Mouse (Mus musculus) adrenal gland, postnatal 14 days (tissue): ENCODE results near the gene Gm867. TPM values are rescaled to one million over a fixed set of nuclear protein-coding genes. Genes with fewer than 3 reads are reported as not detected.

Source experiments
- DNase-seq: peaks from one replicate; pipeline ENCODE4 v3.0.0; 2021; ENCODE audit warnings: mixed read lengths
- long read RNA-seq, 2 experiments: library from polyadenylated mRNA; stranded (forward); transcript quantifications; one replicate each; pipeline ENCODE4 v2.0.0; 2021
- total RNA-seq: library from RNA; stranded (reverse); gene quantifications from 2 replicates; pipeline ENCODE4 v1.2.3, GENCODE M21; 2021

Gm867 gene
- 0.85 TPM in 1 of 2 replicates, not detected in the other for total RNA-seq
- long read RNA-seq, experiment 1 = 0 reads
- long read RNA-seq, experiment 2, partial matches to known transcripts = 1 of 2 reads
- long read RNA-seq, experiment 2, other reads (novel, unspliced or antisense) = 1 of 2 reads

DNA sequence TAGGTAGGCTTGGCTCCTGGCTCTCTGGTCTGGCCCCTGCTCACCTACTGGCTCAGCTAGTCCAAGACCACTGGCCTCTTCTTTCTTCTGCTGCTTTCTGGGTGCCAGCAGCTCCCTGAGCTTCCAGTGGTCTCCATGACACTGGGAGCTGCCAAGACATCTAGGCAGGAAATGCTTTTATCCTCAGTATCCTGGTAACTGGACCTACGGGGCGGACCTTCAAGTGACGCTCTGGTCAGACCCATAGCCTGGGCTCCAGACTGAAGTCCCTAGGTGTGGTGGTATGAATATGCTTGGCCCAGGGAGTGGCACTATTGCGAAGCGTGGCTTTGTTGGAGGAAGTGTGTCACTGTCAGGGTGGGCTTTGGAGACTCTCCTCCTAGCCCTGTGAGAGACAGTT is at the start of gene Gm867:
Gene Gm867 (minus strand): TSS at position 153 of the 400 bp plus-strand sequence.
- no peak for DNase-seq

- DNase-seq = no peak
Observed at GRCm38 (mm10) chr10:75979432-75979831, 39.0 kb upstream of the Gm867 start.

GRCm38 (mm10) chr10:75978835-75979157 is 38.3 kb upstream of the Gm867 start:
- no peak for DNase-seq

DNA sequence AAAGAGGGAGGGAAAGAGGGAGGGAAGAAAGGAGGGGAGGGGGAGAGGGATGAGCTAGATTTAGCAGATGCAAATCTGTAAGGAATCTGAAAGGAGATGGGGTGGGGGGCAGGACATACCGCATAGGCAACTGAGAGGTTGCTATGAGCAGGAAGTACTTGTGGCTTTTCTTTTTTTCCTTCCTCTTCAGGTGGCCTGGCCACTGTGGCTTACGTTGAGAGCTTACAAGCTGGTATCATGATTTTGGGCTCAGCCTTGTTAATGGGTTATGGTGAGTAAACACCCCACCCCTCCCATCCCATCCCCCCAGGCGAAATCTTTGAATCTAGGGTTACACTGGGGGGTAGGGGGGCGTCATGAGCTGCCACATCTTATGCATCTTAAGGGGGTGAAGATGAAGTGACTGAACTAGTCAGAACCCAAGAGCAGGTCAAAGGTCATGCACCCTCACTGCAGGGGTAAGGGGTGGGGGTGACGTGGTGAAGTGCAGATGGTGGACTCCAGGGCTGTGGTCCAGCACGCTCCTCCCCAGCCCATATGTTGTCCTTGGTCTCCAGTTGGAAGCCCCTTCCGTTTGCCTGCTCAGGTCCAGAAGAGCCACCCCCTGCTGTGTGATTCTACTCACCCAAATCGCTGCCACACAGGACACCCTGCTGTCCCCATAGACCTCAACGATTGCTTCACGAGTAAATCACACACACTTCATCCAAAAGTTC is 37.8 kb upstream of the Gm867 start:
- DNase-seq = no peak

DNA sequence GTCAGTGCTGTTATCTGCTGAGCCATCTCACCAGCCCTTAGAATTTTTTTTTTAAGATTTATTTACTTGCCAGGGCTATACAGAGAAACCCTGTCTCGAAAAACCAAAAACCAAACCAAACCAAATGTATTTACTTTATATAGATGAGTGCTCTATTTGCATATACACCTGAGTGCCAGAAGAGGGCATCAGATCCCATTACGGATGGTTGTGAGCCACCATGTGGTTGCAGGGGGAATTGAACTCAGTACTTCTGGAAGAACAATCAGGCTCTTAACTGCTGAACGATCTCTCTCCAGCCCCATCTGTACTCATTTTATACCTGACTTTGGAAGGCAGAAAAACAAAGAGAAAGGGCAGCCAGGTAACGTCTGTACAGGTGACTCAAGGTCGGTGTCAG is 34.7 kb upstream of the Gm867 start:
- peak; percentile 44 for DNase-seq

DNA sequence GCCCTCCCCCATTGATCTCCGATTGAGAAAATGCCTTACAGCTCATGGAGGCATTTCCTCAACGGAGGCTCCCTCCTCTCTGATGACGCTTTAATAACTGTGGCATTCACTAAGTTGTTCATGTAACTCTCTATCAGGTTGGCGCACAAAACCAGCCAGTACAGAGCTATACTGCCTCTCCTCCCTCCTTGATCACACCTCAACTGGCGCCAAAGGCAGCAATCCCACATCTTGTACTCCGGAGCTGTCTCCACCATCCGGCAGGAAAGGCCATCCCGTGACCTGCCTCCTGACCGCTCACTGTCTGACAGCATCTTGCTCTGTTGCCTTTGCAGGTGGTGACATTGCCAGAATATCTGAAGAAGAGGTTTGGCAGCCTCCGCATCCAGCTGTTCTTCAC is 33.4 kb upstream of the Gm867 start:
- no peak for DNase-seq

- no peak for DNase-seq
Observed at GRCm38 (mm10) chr10:75954381-75954811, 13.9 kb upstream of the Gm867 start, which contains the start of gene Gm5134. TSS of gene Gm5134 (plus strand) at chr10:75954514.

DNA sequence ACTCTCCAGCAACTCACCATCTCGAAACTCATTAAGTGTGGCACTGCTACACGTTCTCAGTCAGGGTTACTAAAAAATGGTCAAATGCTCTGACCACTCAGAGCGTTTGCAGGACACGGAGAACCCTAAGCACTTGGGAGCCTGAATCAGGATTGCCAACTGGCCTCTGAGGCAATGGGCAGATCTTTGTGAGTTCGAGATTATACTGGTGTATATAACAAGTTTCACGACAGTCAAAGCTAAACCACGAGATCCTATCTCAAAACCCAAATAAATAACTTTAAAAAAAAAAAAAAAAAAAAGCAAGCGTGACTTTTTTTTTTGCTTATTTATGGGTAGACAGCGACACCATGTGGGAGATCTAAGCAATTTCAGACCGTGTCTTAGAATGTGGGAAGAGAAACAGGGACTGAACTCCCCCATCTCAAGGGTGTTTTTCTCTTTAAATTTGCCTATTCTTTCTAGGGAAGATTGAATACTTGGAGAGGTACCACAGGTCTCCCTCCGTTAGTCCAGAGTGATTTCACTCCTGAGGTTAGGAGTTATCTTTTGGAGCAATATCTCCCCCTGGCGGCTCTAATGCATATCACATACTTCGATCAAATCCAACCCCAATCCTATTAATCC is 11.1 kb upstream of the Gm867 start:
- peak; percentile 57 for DNase-seq

GRCm38 (mm10) chr10:75950791-75951210 is 10.3 kb upstream of the Gm867 start:
- DNase-seq = peak; percentile 71

- DNase-seq = no peak
Observed at GRCm38 (mm10) chr10:75949053-75950045, 8.9 kb upstream of the Gm867 start.

GRCm38 (mm10) chr10:75948079-75948478 is 7.6 kb upstream of the Gm867 start:
- no peak for DNase-seq

- no peak for DNase-seq
Observed at GRCm38 (mm10) chr10:75945896-75946295, 5.4 kb upstream of the Gm867 start.

DNA sequence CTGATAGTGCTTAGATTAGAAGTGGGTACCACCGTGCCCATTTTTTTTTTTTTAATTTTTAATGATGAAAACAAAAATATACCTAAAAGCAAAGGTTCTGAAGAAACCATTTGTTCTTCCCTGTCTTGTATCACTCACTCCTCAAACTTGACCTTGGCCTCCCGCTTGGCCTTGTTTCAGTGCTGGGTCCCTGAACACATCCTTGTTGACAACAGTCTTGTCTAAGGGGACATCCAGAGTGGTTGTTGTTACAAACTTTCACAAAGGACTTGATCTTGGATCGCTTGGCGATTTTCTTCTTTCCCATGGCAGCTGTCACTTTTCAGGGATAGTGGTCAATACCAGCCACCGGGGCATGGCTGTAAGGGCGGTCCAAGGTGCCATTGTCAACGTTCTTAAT is 4.7 kb upstream of the Gm867 start:
- no peak for DNase-seq

GRCm38 (mm10) chr10:75944066-75944772 is 3.7 kb upstream of the Gm867 start:
- DNase-seq = peak; percentile 64

- DNase-seq = no peak
Observed at GRCm38 (mm10) chr10:75942736-75943477, 2.4 kb upstream of the Gm867 start, which contains the start of gene Vpreb3. TSS of gene Vpreb3 (plus strand) at chr10:75943057.

- DNase-seq = no peak
Observed at GRCm38 (mm10) chr10:75941042-75941824, 761 bp upstream of the Gm867 start.

GRCm38 (mm10) chr10:75939481-75940234 is 814 bp downstream of the Gm867 start:
- DNase-seq = no peak

DNA sequence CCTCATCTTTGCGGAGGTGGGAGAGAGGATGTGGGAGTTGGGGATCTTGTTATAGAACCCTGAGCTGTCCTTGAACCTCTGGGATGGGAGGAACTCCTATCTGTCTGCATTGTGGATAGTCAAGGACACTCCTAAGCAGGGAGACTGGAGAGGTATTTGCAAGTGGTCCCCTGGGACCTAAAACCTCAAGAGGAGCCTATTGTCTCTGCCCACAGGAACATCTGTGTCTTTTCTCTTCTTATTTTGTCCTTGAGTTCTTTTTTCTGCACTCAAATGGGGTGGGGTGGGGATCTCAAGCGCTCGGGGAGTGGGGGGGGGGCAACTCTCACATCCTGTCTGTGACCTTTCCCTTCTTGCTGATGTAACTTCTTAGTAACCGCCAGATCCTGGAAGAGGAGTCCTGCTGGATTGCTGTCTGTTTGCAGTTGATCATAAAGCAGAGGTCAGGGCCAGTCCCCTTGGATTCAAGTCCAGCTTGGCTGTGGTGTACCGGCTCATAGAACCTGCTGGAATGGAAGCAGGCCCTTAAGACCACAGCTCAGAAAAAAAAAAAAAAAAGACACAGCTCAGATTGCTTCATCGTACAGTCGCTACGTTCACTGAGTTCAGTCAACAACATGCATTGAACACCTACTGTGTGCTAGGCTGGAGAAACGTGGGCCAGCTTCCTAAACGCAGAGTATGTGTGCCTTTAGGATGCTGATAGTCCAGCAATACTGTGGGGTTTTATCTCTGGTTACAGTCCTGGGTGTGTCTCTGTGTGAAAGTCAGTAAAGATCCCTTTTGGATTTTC is 2.4 kb downstream of the Gm867 start:
- DNase-seq = peak; percentile 71
